Mouse (Mus musculus) mesoderm, embryonic 11.5 days (tissue): ENCODE results near the gene Psd4.

Experiments
- DNase-seq: peaks from one replicate; pipeline ENCODE4 v3.0.0-alpha.2; 2012; ENCODE audit warnings: low read depth, low spot score

The Psd4 gene

DNA sequence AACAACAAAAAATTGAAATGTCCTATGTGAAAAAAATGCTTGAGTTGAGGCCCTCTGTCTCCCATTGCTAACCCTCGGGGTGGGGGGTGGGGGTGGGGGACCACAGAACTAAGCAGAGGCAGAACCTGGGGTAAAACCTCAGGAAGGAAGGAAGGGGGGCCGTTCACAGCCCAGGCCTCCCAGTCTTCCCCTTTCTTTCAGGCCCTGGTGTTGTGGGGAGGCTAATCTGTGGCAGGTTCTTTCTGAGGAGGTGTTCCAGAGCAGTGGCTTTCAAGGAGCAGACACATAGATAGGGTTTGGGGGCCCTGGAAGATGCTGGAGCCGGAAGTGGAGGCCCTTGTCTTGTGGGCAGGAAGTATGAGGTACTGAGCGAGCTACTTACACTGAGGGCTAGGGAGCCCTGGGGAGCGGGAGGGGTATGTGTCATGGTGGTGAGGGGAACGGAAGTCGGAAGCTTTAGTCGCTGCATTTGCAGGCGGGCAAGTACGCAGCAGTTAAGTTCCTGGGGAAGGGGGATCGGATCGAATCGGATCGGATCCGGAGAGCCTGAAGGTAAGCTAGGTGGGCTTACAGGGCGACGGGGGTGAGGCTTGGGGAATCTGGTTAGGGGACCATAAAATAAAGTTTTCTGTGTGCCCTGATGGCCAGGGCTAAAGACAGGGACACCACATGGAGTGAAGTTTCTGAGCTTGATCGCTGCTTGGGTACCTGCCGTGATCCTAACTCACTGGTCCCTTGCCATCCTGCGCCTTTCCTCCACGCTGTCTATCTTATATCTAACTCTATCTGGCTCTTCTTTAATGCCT, 19.0 kb downstream of the Psd4 start:
- DNase-seq = no peak

DNA sequence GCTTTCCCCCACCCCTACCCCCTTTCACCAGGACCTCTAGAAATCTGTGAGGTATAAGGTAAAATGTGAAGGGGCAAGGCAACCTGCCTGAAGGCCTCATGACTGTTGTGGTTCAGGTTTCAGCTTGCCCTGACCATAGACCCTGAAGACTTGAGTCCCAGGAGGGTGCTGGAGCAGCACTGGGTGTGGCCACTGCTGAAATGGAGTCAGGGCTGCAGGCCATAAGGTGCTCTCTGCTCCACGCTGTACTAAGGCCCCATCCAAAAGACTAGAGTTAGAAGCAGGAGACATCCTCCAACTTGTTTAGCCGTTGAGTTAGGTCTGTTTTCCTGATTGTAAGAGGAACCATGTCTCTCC, 19.6 kb downstream of the Psd4 start:
- DNase-seq = no peak

DNA sequence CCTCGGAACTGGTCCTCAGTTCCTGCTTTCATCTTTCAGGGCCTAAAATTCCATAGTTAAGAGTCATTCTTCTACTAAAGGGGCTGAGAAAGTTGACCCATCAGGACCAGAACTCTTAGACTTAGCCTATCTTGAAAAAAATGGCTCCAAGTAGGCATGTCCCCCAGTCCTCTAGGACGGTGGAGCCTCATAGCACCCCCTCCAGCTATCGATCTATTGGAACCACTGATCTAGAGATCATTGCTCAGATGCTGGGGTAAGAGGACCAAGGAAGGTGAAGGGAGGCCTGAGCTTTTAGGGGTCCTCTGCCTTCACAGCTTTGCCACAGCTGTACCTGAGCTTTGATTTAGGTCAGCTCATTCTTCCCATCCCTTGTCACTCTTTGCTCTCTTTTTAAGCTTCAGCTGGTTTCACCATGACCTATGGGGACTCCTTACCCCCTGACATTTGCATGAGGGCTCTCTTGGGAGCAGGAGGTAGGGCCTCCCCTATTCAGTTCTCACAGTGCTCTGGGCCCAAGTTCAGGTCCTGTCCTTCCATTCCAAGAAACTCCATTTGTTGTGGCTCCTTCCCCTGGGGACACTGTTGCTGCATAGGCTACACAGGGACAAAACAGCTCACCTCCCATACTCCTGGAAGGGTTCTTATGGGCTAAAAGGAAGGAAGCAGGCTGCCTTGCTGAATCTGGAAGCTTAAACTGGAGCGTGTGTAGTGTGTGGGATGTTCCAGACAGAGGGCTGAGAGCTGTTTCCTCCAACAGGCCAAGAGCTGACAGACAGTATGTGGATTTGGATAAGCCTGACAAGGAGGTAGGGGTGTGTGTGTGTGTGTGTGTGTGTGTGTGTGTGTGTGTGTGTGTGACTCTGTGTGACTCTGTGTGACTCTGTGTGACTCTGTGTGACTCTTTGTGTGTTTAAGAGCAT, 20.2 kb downstream of the Psd4 start:
- DNase-seq = no peak

DNA sequence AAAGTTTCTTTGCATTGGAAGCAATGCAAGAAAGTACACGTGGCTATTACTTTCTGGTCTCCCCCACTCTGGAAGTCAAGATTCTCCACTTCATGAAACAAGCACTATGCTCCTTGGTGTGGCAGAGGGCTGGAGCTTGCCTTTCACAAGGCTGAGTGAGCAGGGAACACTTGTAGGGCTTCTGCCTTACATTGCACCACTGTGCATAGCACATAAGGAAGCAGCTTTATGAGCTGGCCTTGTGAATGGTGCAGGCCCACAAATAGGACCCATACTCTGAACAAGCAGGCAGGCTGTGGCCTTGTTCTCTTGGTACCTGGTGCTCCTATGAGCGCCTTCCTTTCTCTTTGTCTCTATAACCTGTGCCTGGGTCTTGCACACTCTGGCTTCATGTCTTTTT, 25.9 kb downstream of the Psd4 start:
- no peak for DNase-seq

GRCm38 (mm10) chr2:24397115-24397514, 29.7 kb downstream of the Psd4 start:
- DNase-seq = no peak

GRCm38 (mm10) chr2:24400711-24401110, 33.3 kb downstream of the Psd4 start:
- no peak for DNase-seq

GRCm38 (mm10) chr2:24405345-24406012, 38.1 kb downstream of the Psd4 start:
- peak; percentile 86 for DNase-seq

DNA sequence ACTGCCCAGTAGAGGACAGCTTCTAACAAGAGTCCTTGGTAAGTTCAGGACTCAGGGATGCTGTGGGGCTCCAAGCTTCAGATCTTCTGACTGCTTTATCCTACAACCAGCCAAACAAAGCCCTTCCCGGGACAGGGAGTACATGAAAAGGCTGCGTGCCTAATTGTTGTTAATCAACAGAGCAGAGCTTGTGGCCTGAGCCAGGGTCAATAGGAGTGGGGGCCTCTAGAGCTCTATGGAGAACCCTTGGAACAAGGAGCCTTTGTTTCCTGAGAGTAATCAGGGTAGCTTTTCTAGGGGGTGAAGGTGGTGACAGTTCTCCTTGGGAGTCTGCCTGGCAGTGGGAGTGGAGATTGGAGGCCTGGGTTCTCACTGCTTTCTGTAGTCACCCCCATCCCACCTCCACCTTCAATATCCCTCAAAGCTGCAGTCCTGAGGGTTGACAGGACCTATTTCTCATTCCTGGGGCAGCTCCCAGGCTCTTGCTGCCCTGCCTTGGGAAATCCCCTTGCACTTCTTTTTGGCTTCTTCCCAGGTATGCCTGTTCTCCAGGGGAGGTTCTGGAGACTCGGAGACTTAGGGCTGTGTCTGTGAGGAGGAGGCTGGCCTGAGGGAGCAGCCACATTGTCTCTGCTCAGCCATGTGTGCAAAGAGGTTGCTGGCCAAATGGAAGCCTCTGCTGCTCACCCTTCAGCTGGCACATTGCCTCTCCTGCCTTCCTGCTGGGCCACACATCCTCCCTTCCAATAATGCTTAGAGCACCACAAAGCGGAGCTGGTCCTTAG, 40.5 kb downstream of the Psd4 start:
- no peak for DNase-seq

DNA sequence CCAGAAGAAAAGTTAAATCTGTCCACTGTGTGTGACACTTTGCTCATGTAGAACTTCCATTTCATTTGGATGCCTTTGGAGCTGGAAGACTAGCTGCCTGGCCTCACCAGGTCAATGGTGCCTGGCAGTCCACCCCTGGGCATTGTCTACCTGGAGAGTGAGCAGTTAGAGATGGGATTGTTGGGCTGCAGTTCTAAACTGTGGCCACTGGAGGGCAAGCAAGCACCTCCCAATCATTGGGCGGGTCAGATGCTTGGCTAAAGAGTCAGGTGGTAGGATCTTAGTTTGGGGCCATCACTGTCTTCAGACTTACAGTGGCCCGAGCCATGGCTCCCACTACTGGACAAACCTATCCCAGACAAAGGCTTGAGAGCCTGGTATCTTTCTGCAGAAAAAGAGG, 41.8 kb downstream of the Psd4 start:
- DNase-seq = peak; percentile 71

- DNase-seq = no peak
Measured at GRCm38 (mm10) chr2:24413172-24413571, 45.8 kb downstream of the Psd4 start.

DNA sequence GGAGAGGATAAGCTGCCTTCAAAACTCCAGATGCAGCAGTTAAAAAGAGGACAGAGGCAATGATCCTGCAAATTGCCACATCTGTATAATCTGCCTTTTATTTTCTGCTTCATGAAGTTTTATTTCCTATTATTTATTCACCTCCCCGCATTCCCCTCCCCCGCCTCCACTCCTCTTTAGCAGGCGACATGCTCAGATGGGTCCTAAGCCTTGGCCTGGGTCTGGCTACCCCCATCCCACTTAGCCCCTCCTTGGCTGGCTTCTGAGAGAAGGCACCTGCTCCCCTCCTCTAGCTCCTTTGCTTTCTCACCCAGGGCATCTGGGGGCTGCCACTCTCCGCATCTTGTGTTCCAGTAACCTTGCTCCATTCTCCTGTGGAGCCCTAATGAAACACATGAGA, 46.3 kb downstream of the Psd4 start:
- peak; percentile 12 for DNase-seq

DNA sequence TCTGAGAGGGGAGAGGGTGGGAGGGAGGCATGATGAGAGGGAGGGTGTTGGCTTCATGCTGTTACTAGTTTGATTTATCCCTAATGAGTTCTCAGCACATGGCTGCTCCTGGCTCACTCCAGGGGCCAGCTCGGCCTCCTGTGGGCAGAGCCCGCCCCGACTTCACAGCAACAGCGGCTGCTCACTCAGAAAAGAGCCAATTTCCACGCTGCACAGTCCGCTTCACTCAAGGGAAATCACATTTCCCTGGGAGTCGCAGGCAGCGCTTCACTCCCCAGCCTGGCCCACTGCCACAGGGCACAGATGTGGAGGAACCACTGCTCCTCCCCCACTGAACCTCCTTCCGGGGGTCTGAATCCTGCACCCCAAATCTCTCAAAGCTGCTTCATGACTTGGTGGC, 49.3 kb downstream of the Psd4 start:
- DNase-seq = peak; percentile 34

GRCm38 (mm10) chr2:24417106-24417505, 49.7 kb downstream of the Psd4 start:
- no peak for DNase-seq

GRCm38 (mm10) chr2:24417564-24417963, 50.2 kb downstream of the Psd4 start:
- no peak for DNase-seq

- DNase-seq = no peak
Measured at GRCm38 (mm10) chr2:24421211-24421863, 54.0 kb downstream of the Psd4 start.

DNA sequence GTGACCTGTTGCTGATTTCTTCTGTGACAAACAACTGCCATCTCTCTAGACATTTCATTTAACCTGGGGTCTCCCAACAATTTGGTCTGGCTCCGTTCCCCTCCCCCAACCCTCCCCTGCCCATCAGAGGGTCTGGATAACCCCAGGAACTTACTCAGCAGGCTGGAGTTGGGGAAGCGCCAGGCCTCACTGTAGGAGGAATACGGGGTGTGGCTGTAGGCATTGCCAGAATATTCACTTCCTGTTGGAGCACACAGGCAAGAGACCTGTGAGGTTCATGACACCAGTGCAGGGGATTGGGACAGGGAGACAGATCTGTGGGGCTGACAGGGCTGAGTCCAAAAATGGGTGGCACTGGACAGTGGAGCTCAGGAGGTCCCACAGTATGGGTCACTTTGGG, 55.4 kb downstream of the Psd4 start:
- DNase-seq = no peak

- no peak for DNase-seq
Measured at GRCm38 (mm10) chr2:24425630-24426029, 58.2 kb downstream of the Psd4 start.

DNA sequence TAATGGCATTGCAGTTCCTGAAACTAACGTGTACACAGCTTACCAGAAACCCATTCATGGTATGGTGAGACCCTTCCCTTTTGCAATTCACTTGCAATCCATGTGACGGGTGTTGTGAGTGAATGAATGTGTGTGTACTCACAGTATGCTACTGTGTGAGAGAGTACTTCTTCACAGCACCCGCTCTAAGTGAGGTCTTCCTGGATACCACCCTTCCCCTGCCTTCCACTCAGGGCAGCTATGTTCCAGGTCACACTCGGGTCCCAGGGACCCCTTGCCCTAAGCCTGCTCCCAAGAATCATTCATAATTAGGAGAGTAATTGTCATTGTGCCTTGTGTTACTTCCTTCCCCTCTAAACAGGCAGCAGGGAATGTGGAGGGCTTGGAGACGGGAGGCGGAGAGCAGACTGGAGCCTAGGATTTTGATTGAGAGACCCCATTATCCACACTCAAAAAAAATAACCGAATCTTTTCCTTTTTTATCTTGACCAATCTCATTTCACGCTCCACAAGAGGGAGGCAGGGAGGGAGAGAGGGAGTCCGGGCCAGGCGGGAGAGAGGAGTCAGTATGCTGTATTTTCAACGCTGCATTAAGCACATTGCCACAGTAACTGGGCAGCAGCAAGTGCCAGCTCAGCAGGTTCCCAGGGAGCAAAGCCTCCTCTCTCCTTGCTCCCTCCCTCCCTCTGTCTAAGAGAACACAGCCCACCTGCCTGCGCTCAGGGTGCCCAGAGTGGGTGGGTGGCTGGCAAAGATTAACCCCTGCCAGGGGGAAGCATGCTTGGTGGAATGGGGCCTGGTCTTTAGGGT, 60.7 kb downstream of the Psd4 start:
- DNase-seq = peak; percentile 12

- DNase-seq = no peak
Measured at GRCm38 (mm10) chr2:24429806-24430205, 62.4 kb downstream of the Psd4 start.

GRCm38 (mm10) chr2:24434670-24435069, 67.3 kb downstream of the Psd4 start:
- DNase-seq = no peak
